Mouse (Mus musculus) kidney, postnatal 4 days (tissue): ENCODE measurements around the gene 1500009L16Rik.

Source experiments
- DNase-seq, 2 experiments: peaks; one replicate each; pipeline ENCODE4 v3.0.0; 2021; ENCODE audit warnings: mixed read lengths in 2 of 2

Gene 1500009L16Rik

GRCm38 (mm10) chr10:83722579-83723031, at the start of gene 1500009L16Rik:
Gene 1500009L16Rik (plus strand): TSS chr10:83722865.
- peak; percentile 88 to 92 for DNase-seq

DNA sequence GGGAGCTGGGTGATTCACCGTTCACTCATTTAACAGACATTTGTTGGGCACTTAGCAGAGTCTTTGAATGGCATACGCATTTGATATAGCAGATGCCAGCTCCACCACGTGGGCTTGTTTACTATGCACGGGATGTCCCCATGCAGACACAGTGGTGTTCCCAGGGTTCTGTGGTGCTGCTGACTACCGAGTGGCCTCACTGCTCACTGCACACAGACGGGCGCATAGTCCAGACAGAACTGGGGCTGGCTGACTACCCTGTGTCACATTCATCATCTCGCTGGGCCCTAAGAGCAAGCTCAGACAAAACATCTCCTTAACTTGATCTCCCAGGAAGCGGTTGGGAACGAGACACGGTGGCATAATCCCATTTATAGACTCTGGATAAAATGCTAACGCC, 41.3 kb upstream of the 1500009L16Rik start:
- DNase-seq, result no peak

- DNase-seq, result no peak
Observed at GRCm38 (mm10) chr10:83688215-83688614, 34.5 kb upstream of the 1500009L16Rik start.

- no peak for DNase-seq
Observed at GRCm38 (mm10) chr10:83692175-83692895, 30.3 kb upstream of the 1500009L16Rik start.

DNA sequence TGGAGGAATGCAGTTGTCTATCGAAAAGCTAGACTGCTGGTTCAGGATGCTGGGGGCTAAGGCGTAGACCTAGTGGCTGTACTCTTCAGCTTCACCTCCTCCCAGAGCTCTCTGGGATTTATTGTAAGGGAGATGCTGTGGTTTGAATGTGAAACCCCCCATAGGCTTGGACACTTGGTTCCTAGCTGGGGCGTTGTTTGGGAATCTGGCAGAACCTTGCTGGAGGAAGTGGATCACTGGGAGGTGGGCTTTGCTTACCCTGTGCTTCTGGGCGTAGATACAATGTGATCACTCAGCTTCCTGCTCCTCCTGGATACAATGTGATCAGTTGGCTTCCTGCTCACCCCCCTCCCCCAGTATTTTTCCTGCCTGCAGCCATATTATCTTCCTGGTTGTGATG, 26.4 kb upstream of the 1500009L16Rik start:
- DNase-seq, result no peak

- DNase-seq, result no peak
Observed at GRCm38 (mm10) chr10:83706628-83707027, 16.0 kb upstream of the 1500009L16Rik start.

DNA sequence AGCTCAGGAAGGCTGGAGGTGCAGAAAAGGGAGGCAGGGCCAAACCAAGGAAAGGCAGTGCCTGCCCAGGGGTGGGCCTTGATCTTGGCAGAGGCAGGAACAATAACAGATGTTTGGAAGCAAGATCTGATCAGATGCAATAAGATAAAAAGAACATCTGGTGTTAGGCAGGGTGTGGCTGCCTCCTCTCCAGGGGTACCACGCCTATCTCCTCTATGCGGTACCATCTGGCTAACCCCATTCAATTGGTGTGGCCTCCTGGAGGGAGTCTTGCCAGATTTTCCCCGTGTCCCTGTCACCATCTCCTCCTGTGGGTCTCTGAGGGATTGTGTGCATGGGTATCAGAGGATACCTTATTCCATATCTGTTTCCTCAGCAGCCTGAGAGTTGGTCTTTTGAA, 12.7 kb upstream of the 1500009L16Rik start:
- no peak for DNase-seq

DNA sequence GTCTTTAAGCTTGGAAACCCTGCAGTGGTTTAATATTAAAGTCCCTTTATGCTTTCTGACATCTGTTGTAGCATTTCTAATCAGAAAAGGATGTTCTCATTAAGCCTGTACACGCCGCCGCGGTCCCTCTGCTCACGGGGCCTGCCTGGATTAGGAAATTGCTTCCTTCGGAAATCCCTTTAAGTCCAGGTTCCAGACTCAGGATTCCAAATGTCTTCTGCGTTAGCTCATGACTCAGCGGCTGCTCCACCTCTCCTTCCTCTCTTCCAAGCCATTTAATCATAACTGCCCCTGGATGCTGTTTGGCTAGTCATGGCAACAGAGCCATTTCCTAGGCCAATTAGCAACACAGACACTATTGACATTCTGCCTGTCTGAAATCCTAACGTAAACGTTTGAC, 10.9 kb upstream of the 1500009L16Rik start:
- no peak for DNase-seq

GRCm38 (mm10) chr10:83718855-83719474, 3.7 kb upstream of the 1500009L16Rik start:
- DNase-seq, result no peak

- peak; percentile 62 to 69 for DNase-seq
Observed at GRCm38 (mm10) chr10:83723055-83723454, 390 bp downstream of the 1500009L16Rik start.

DNA sequence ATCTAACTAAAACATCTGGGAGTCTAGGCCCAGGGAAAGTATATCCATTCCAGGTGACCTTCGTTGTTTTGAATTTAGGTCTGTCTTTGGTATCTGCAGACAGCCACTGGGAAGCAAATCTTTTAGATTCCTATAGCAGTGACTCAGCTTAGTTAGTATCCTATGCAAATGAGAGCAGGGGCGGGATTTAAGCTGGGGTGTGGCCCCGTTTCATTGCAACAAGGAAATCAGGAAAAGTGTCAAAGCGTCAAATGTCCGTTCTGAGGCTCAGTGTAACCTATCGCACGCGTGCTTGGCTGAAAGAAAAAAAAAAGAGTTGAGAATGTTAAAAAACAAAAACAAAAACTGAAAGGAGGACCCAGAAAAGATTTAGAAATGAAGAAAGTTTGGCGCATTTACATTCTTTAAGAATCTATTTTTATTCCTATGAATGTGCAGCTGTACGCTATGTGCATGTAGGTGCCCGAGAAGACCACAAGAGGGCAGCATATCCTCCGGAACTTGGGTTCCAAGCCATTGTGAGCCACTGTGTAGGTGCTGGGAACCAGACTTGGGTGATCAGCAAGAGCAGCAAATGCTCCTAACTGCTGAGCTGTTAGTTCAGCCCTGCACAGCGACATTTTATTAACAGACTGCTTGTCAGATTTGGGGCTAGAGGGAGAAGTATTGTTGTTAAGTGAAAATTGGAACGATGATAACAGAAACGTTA, 1.8 kb downstream of the 1500009L16Rik start:
- no peak for DNase-seq

- DNase-seq, result peak; percentile 57 to 65
Observed at GRCm38 (mm10) chr10:83726164-83726563, 3.5 kb downstream of the 1500009L16Rik start.

DNA sequence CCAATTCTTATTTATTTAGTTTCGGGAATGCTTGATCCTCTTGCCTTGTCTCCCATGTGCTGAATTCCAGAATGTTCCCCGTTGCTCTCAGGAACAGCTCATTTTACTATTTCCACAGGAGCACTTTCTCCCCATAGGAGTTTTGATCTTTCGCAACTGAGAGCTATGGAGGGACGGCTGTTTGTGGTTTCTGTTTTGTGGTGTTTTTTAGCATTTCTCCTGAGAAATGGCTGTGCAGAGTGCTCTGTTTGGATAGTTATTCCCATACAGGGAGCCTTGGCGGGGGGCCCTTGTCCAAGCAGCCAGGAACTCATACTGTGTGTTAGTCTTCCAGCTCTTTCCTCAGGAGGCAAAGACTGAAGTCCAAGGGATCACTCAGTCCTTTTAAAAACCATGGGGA, 5.2 kb downstream of the 1500009L16Rik start:
- DNase-seq, result no peak

DNA sequence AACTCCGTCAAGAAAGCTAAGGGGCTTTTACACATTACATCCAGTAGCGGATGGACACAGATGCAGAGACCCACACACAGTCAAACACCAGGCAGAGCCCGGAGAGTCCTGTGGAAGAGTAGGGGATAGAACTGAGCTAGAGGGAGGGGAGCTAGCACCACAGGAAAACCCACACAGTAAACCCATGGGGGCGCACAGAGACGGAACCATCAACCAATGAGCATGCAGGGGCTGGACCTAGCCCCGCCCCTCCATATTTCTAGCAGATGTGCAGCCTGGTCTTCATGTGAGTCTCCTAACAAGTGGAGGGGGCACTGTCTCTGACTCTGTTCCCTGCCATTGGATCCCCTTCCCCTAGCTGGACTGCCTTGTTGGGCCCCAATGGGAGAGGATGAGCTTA, 5.9 kb downstream of the 1500009L16Rik start:
- no peak for DNase-seq

- no peak for DNase-seq
Observed at GRCm38 (mm10) chr10:83729076-83729475, 6.4 kb downstream of the 1500009L16Rik start.

DNA sequence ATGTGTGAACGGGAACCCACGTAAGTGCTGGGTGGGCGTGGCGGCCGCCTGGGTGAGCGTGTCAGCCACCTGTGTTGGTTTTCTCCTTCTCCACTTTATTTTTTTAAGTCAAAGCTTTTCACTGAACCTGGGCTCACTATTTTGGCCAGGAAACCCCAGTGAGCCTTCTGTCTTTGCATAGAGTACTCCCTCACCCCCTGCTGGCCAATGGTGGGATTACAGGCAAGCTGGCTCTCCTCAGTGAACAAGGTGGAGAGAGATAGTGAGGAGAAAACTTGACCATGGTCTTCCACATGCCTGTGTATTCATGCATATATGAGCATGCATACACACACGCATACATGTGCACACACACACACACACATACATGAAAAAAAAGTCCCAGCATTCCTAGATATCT, 6.8 kb downstream of the 1500009L16Rik start:
- DNase-seq, result peak; percentile 93 to 96

- DNase-seq, result no peak
Observed at GRCm38 (mm10) chr10:83733725-83734124, 11.1 kb downstream of the 1500009L16Rik start.

GRCm38 (mm10) chr10:83738996-83739655, 16.5 kb downstream of the 1500009L16Rik start:
- peak in 1 of 2 experiments; percentile 19 for DNase-seq

DNA sequence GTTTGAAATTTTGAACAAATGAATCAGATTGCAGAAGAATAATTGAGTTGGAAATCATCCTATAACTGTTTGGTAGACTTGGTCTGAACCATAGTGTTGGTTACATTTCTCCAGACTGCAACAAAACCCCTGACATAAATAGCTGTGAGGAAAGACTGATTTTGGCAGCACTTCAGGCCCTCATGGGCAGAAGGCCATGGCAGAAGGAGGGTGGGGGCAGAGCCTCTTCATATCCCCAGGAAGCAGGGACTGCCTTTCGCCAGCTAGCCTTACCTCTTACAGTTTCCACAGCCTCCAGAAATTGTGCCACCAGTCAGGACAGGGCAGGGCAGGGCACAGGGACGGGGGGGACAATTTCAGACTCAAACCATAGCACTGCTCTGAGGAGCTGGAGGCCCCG, 22.0 kb downstream of the 1500009L16Rik start:
- DNase-seq, result no peak

- no peak for DNase-seq
Observed at GRCm38 (mm10) chr10:83753056-83753455, 30.4 kb downstream of the 1500009L16Rik start.

GRCm38 (mm10) chr10:83757343-83757962, 34.8 kb downstream of the 1500009L16Rik start:
- DNase-seq, result peak; percentile 18 to 25

DNA sequence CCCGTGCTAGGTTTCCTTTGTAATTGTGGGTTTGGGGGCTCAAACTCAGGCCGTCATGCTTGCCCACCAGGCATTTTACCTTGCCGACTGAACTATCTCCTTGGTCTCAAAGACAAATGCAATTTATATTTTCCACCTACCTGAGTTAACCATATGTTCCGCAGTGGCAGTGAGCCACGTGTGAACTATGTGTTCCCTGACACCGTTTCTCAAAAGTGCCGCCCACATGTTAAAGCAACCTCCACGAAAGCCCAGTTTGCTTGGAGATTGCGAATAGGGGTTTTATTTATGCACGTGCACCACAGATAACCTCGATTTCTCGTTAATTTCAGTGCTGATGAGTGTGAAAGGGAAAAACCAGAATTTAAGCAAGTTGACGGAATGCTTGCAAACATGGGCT, 36.1 kb downstream of the 1500009L16Rik start:
- no peak for DNase-seq

DNA sequence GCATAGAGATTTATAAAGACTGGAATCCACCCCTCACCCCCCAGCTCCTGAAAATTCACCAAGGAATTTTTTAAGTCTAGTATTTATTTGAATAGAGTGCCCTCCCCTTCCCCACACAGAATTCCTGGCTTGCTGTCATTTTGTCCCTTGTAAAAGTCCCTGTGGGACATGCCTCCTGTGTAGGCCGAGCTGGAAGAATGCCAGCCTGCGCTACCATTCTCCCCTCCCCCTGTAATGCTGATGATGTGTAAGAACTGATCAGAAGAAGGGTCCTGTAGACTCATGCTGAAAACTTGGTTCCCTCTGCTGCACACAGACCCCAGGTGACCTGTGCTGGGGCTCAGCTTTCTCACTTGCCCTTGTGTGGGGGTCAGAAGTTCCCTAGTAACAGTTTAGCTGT, 37.9 kb downstream of the 1500009L16Rik start:
- peak; percentile 67 to 72 for DNase-seq
